Mouse (Mus musculus) limb, embryonic 12.5 days (tissue): ENCODE results near the gene Arhgef25. TPM values are rescaled to one million over a fixed set of nuclear protein-coding genes. Genes with fewer than 3 reads are reported as not detected.

Source experiments
- ATAC-seq: fragments of 200-750 bp; cut with Nextera tagmentation; 2 replicates; pipeline ENCODE4 v1.8.0; 2017; ENCODE audit warnings: low read depth, moderate TSS enrichment; ENCODE audit not compliant: insufficient number of reproducible peaks, insufficient read depth, low FRiP score, low TSS enrichment
- H3K27ac ChIP-seq: fragments of 300-500 bp; sonication (generic); 2 replicates; pipeline ENCODE4 v1.5.1; 2016; ENCODE audit warnings: mild to moderate bottlenecking, moderate library complexity
- H3K27me3 ChIP-seq: fragments of 300-500 bp; sonication (generic); 2 replicates; pipeline ENCODE4 v1.6.1; 2016; ENCODE audit warnings: mild to moderate bottlenecking, moderate library complexity
- H3K36me3 ChIP-seq: fragments of 300-500 bp; sonication (generic); 2 replicates; pipeline ENCODE4 v1.6.1; 2016; ENCODE audit warnings: mild to moderate bottlenecking, moderate library complexity
- H3K4me1 ChIP-seq: fragments of 300-500 bp; sonication (generic); replicated peaks from 2 replicates; pipeline ENCODE4 v1.6.1; 2016
- H3K4me2 ChIP-seq: fragments of 300-500 bp; sonication (generic); 2 replicates; pipeline ENCODE4 v1.6.1; 2016; ENCODE audit warnings: mild to moderate bottlenecking, moderate library complexity
- H3K4me3 ChIP-seq: fragments of 300-500 bp; sonication (generic); replicated peaks from 2 replicates; pipeline ENCODE4 v1.5.1; 2016; ENCODE audit warnings: mild to moderate bottlenecking
- H3K9ac ChIP-seq: fragments of 300-500 bp; sonication (generic); replicated peaks from 2 replicates; pipeline ENCODE4 v1.6.1; 2016; ENCODE audit warnings: mild to moderate bottlenecking, moderate library complexity
- H3K9me3 ChIP-seq: fragments of 300-500 bp; sonication (generic); 2 replicates; pipeline ENCODE4 v1.6.1; 2016; ENCODE audit warnings: mild to moderate bottlenecking, moderate library complexity
- WGBS: fragments of 180-500 bp; shearing (Covaris S2); methylation state at CpG from one replicate; pipeline ENCODE4 v1.1.7; 2016; 5-methylcytosine and 5-hydroxymethylcytosine counted together
- polyA plus RNA-seq: library from polyadenylated mRNA; unstranded; fragments of >200 nt; fragmentation: Nextera tagmentation; extraction: Ambion mirVana; gene quantifications from 2 replicates; pipeline ENCODE4 v1.2.1, GENCODE M21; 2016

Arhgef25 gene
- polyA plus RNA-seq, 1 experiment from 2014 or later = 67.5 TPM

- Histone ChIP-seq H3K4me3 (no peak overlapping the region), H3K4me2 (no peak overlapping the region), H3K27ac (no peak overlapping the region), H3K27me3 (peaks cover 33% of the 10 kb centered on the region), H3K9ac (no peak overlapping the region), H3K4me1 (peaks cover 46% of the 10 kb centered on the region), H3K36me3 (peaks cover 45% of the 10 kb centered on the region), H3K9me3 (peaks cover 5% of the 10 kb centered on the region; the same call in 1 of the 2 replicates)
- WGBS = 72% methylated on average over 9 of the region's 9 CpGs
- no peak for ATAC-seq
Measured at GRCm38 (mm10) chr10:127185101-127185500, 4.8 kb downstream of the Arhgef25 start.

GRCm38 (mm10) chr10:127183759-127184158 is 6.1 kb downstream of the Arhgef25 start:
- ATAC-seq = no peak
- peaks cover 40% of the 10 kb centered on the region for H3K4me1 ChIP-seq
- WGBS = 13% methylated on average over 20 of the region's 20 CpGs
- peaks cover 5% of the 10 kb centered on the region; the same call in 1 of the 2 replicates for H3K9me3 ChIP-seq
- H3K4me3 ChIP-seq = 0 out of 2 replicates have a peak overlapping the region, but pooled peaks have one; percentile 7
- H3K27ac ChIP-seq = no peak overlapping the region
- H3K9ac ChIP-seq = 0 out of 2 replicates have a peak overlapping the region, but pooled peaks have one; percentile 18
- H3K4me2 ChIP-seq = peak overlapping the region; percentile 34
- H3K27me3 ChIP-seq = peaks cover 47% of the 10 kb centered on the region
- H3K36me3 ChIP-seq = peaks cover 45% of the 10 kb centered on the region

DNA sequence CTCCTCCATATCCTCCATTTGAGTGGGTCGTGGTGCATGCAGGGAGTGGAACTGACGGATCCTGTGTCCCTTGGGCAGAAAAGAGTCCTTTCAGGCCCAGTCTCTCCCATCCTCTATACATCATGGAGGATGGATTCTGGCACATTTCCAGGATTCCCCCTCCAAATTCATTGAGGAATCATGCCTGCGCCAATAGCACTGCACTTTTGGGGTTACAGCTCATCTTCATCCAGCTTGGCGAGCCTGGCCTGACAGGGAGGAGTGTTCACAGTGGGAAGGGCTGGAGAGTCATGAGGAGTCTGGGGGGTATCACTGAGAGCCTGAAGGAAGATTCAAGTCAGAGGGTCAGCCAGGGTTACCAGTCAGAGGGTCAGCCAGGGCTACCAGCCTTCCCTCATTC is 7.3 kb downstream of the Arhgef25 start:
- H3K27me3 ChIP-seq = peaks cover 58% of the 10 kb centered on the region
- H3K4me1 ChIP-seq = peaks cover 44% of the 10 kb centered on the region
- WGBS = 93% methylated on average over 4 of the region's 4 CpGs

DNA sequence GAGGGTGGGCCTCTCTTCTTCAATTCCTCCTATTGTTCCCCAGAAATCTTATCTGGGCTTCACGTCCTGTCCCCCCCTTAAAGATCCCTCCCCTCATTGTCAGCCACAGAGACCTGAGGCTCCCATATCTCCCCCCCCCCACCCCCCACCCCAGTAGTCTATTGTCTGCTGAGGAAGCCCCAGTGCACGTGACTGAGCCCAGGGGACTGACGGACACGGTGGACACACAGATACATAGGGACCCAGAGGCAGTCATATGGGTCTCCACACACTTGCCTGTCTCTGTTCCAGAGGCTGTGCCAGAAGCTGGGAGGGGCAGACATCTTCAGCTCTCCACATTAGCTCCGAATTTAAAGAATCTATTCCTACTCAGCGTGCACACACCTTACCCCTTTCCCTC is 8.3 kb downstream of the Arhgef25 start:
- no peak overlapping the region for H3K27ac ChIP-seq
- 81% methylated on average over 6 of the region's 6 CpGs for WGBS
- no peak overlapping the region for H3K4me3 ChIP-seq
- H3K9me3 ChIP-seq = no peaks in the 10 kb centered on the region
- peaks cover 69% of the 10 kb centered on the region for H3K27me3 ChIP-seq
- peaks cover 38% of the 10 kb centered on the region for H3K36me3 ChIP-seq
- no peak overlapping the region for H3K4me2 ChIP-seq
- no peak overlapping the region for H3K9ac ChIP-seq
- ATAC-seq = no peak
- peaks cover 43% of the 10 kb centered on the region for H3K4me1 ChIP-seq

More for the DNA sequence above, 7.3 kb downstream of the Arhgef25 start:
- Histone ChIP-seq H3K9ac (no peak overlapping the region), H3K36me3 (peaks cover 45% of the 10 kb centered on the region), H3K4me2 (no peak overlapping the region), H3K9me3 (peaks cover 5% of the 10 kb centered on the region; the same call in 1 of the 2 replicates), H3K27ac (no peak overlapping the region), H3K4me3 (no peak overlapping the region)
- ATAC-seq = no peak

GRCm38 (mm10) chr10:127180695-127181047 is 9.2 kb downstream of the Arhgef25 start:
- Histone ChIP-seq H3K4me1 (peaks cover 44% of the 10 kb centered on the region), H3K9ac (no peak overlapping the region), H3K4me3 (peak overlapping the region; percentile 27), H3K4me2 (peak overlapping the region; percentile 51), H3K27me3 (peaks cover 72% of the 10 kb centered on the region), H3K9me3 (no peaks in the 10 kb centered on the region), H3K27ac (no peak overlapping the region), H3K36me3 (peaks cover 29% of the 10 kb centered on the region)
- 22% methylated on average over 3 of the region's 3 CpGs for WGBS
- ATAC-seq = no peak

- Histone ChIP-seq H3K9me3 (no peaks in the 10 kb centered on the region), H3K4me1 (peaks cover 44% of the 10 kb centered on the region), H3K4me2 (peak within 1 kb of the TSS; percentile 51), H3K36me3 (peaks cover 23% of the 10 kb centered on the region), H3K9ac (no peak within 1 kb of the TSS; the same call in 1 of the 2 replicates), H3K4me3 (peak within 1 kb of the TSS; percentile 27), H3K27me3 (peaks cover 71% of the 10 kb centered on the region), H3K27ac (no peak within 1 kb of the TSS)
- WGBS = 2% methylated on average over 34 of the region's 34 CpGs
- ATAC-seq = no peak; the same call in 1 of the 2 replicates
Measured at GRCm38 (mm10) chr10:127179871-127180694, 9.8 kb downstream of the Arhgef25 start, which contains the start of gene Slc26a10. Slc26a10 (minus strand) TSS chr10:127180645.

GRCm38 (mm10) chr10:127178286-127179027 is 11.4 kb downstream of the Arhgef25 start:
- Histone ChIP-seq H3K4me3 (peak overlapping the region; percentile 30), H3K36me3 (peaks cover 11% of the 10 kb centered on the region), H3K9me3 (no peaks in the 10 kb centered on the region), H3K27me3 (peaks cover 65% of the 10 kb centered on the region), H3K27ac (no peak overlapping the region), H3K4me1 (peaks cover 28% of the 10 kb centered on the region), H3K4me2 (peak overlapping the region; percentile 53), H3K9ac (no peak overlapping the region)
- 4% methylated on average over 41 of the region's 41 CpGs for WGBS
- no peak for ATAC-seq

- H3K27me3 ChIP-seq = peaks cover 64% of the 10 kb centered on the region
- H3K27ac ChIP-seq = no peak overlapping the region
- peak overlapping the region; percentile 53 for H3K4me2 ChIP-seq
- ATAC-seq = peak; percentile 50
- WGBS = under 1% methylated on average over 23 of the region's 23 CpGs
- H3K4me1 ChIP-seq = peaks cover 28% of the 10 kb centered on the region
- H3K36me3 ChIP-seq = peaks cover 3% of the 10 kb centered on the region
- no peaks in the 10 kb centered on the region for H3K9me3 ChIP-seq
- no peak overlapping the region for H3K9ac ChIP-seq
- H3K4me3 ChIP-seq = peak overlapping the region; percentile 30
Measured at GRCm38 (mm10) chr10:127177719-127178118, 12.2 kb downstream of the Arhgef25 start.

DNA sequence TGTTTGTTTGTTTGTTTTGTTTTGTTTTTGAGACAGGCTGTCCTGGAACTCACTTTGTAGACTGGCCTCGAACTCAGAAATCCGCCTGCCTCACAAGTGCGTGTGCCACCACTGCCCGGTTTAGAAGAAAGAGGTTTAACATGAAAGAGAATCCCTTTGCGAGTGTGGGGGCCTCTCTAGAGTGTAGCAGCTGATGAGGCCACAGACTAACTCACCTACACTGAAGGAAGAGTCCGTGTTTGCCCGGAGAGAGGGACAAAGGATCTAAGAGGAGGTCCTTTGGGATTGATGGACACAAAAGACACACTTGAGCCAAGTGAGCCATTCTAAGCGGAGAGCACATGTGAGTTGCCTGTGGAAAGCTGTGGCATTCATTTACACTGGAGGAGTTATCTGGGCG is 12.6 kb downstream of the Arhgef25 start:
- no peak for ATAC-seq
- H3K27me3 ChIP-seq = peaks cover 65% of the 10 kb centered on the region
- peak overlapping the region; percentile 30 for H3K4me3 ChIP-seq

GRCm38 (mm10) chr10:127176756-127177155 is 13.1 kb downstream of the Arhgef25 start:
- WGBS = 7% methylated on average over 7 of the region's 7 CpGs
- H3K9me3 ChIP-seq = no peaks in the 10 kb centered on the region
- no peaks in the 10 kb centered on the region; the same call in 1 of the 2 replicates for H3K36me3 ChIP-seq
- H3K4me3 ChIP-seq = peak overlapping the region; percentile 20
- no peak overlapping the region for H3K27ac ChIP-seq
- no peak overlapping the region; the same call in 1 of the 2 replicates for H3K9ac ChIP-seq
- ATAC-seq = no peak
- peak overlapping the region; percentile 53 for H3K4me2 ChIP-seq
- peaks cover 28% of the 10 kb centered on the region for H3K4me1 ChIP-seq
- peaks cover 65% of the 10 kb centered on the region for H3K27me3 ChIP-seq

More for the DNA sequence above, 12.6 kb downstream of the Arhgef25 start:
- peak overlapping the region; percentile 53 for H3K4me2 ChIP-seq
- 20% methylated on average over 9 of the region's 9 CpGs for WGBS
- peaks cover 28% of the 10 kb centered on the region for H3K4me1 ChIP-seq
- no peaks in the 10 kb centered on the region; the same call in 1 of the 2 replicates for H3K36me3 ChIP-seq
- H3K9me3 ChIP-seq = no peaks in the 10 kb centered on the region
- H3K27ac ChIP-seq = no peak overlapping the region
- H3K9ac ChIP-seq = no peak overlapping the region

DNA sequence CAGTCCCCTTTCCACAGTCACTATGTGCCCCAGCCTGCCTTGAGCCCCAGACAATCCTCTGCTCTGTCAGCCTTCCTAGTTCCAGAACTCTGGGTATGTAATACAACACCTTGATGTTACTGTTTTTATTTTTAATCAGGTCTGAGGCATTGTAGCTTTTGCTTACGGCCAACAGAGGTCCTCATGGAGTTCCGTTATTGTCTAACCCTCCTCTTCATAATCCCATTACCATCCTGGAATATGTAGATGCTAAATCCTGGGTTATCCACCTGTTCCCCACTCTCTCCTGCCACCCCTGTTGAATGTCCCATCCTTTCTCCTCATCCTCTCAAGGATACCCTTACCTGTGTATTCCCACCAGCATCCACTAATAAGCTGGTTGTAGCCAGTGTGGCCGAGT is 13.7 kb downstream of the Arhgef25 start:
- H3K27me3 ChIP-seq = peaks cover 65% of the 10 kb centered on the region
- H3K4me1 ChIP-seq = peaks cover 29% of the 10 kb centered on the region
- H3K36me3 ChIP-seq = no peaks in the 10 kb centered on the region
- peak overlapping the region; percentile 53 for H3K4me2 ChIP-seq
- peak overlapping the region; percentile 20; the same call in 1 of the 2 replicates for H3K4me3 ChIP-seq
- H3K27ac ChIP-seq = no peak overlapping the region
- H3K9me3 ChIP-seq = no peaks in the 10 kb centered on the region
- H3K9ac ChIP-seq = no peak overlapping the region; the same call in 1 of the 2 replicates
- ATAC-seq = no peak
- WGBS = 42% methylated on average over 3 of the region's 3 CpGs
